Comparison of ENCODE assay signal across 12 mouse cellular contexts in genomic region chr2:105612706-105613105, GRCm38 (mm10). TPM values are rescaled to one million over a fixed set of nuclear protein-coding genes. Genes with fewer than 3 reads are reported as not detected.
DNase-seq lines count a peak whose midpoint lies in the region; ATAC-seq lines count a peak whose summit lies in the region.
"Had no signal": no experiment of that assay in that cellular context is flagged by ENCODE, and none has a peak within 500 bp of the region (broad histone marks: within the 10 kb centered on the region; RNA-seq: fewer than 3 reads in every experiment).

No protein-coding gene starts in this region.

- H3K4me1 ChIP-seq in heart, embryonic 11.5 days (ENCODE audit: control insufficient read depth, insufficient read depth, low read length): peaks cover 4% of the 10 kb centered on the region; the same call in 1 of the 2 replicates
- no peaks in the 10 kb centered on the region for H3K4me1 ChIP-seq in lung, embryonic 16.5 days (replicated peaks; ENCODE audit: control insufficient read depth, insufficient read depth, low read length)
- H3K4me1 ChIP-seq in hindbrain, embryonic 13.5 days (replicated peaks): peaks cover 33% of the 10 kb centered on the region
- H3K4me1 ChIP-seq in neural tube, embryonic 13.5 days (replicated peaks): peaks cover 46% of the 10 kb centered on the region

- 34% methylated on average over 7 of the region's 7 CpGs for WGBS in heart, embryonic 11.5 days (ENCODE audit: insufficient replicate concordance)
- WGBS in lung, embryonic 16.5 days: 41% methylated on average over 7 of the region's 7 CpGs
- 17% methylated on average over 7 of the region's 7 CpGs for WGBS in hindbrain, embryonic 13.5 days
- WGBS in neural tube, embryonic 13.5 days: 9% methylated on average over 7 of the region's 7 CpGs

- no peak overlapping the region for H3K9ac ChIP-seq in heart, embryonic 11.5 days (ENCODE audit: low read depth, low read length)
- no peak overlapping the region for H3K9ac ChIP-seq in lung, embryonic 16.5 days (ENCODE audit: low read length)
- peak overlapping the region; percentile 55; the same call in 1 of the 2 replicates for H3K9ac ChIP-seq in hindbrain, embryonic 13.5 days
- H3K9ac ChIP-seq in neural tube, embryonic 13.5 days: 0 out of 2 replicates have a peak overlapping the region, but pooled peaks have one; percentile 31
- H3K9ac ChIP-seq: liver, postnatal 0 days had no signal

- no peaks in the 10 kb centered on the region for H3K9me3 ChIP-seq in heart, embryonic 11.5 days (replicated peaks; ENCODE audit: control insufficient read depth, low read length)
- H3K9me3 ChIP-seq in lung, embryonic 16.5 days (ENCODE audit: control insufficient read depth, low read length): no peaks in the 10 kb centered on the region
- no peaks in the 10 kb centered on the region for H3K9me3 ChIP-seq in hindbrain, embryonic 13.5 days
- no peaks in the 10 kb centered on the region for H3K9me3 ChIP-seq in neural tube, embryonic 13.5 days

- DNase-seq in heart, postnatal 14 days: no peak
- no peak for DNase-seq in lung, postnatal 10 days
- DNase-seq in right cerebral cortex, postnatal 14 days: no peak
- DNase-seq: liver, postnatal 0 days had no signal

- no peak for ATAC-seq in heart, embryonic 11.5 days (replicated peaks; ENCODE audit: insufficient number of reproducible peaks, low FRiP score, low TSS enrichment)
- no peak for ATAC-seq in lung, embryonic 16.5 days (ENCODE audit: low read depth)
- ATAC-seq in hindbrain, embryonic 13.5 days (ENCODE audit: low FRiP score): no peak
- no peak; the same call in 1 of the 2 replicates for ATAC-seq in neural tube, embryonic 13.5 days (ENCODE audit: low read depth)
- no peak for ATAC-seq in monocyte, adult 5-6 weeks (replicated peaks; ENCODE audit: insufficient number of reproducible peaks, low FRiP score, low TSS enrichment, poor library complexity, severe bottlenecking)
- ATAC-seq: liver, postnatal 0 days; Patski had no signal

- no peak overlapping the region for H3K27ac ChIP-seq in heart, embryonic 11.5 days (ENCODE audit: low read depth, low read length)
- no peak overlapping the region for H3K27ac ChIP-seq in lung, embryonic 16.5 days (ENCODE audit: low read length)
- H3K27ac ChIP-seq in hindbrain, embryonic 13.5 days: no peak overlapping the region
- H3K27ac ChIP-seq in neural tube, embryonic 13.5 days (replicated peaks): peak overlapping the region; percentile 38; the same call in 1 of the 2 replicates

- H3K4me3 ChIP-seq in heart, embryonic 11.5 days (ENCODE audit: low read depth, low read length): no peak overlapping the region
- H3K4me3 ChIP-seq in lung, embryonic 16.5 days (ENCODE audit: low read length): no peak overlapping the region
- H3K4me3 ChIP-seq in hindbrain, embryonic 13.5 days: no peak overlapping the region
- H3K4me3 ChIP-seq in neural tube, embryonic 13.5 days: no peak overlapping the region

- peak overlapping the region; percentile 48 for H3K4me2 ChIP-seq in heart, embryonic 11.5 days
- peak overlapping the region; percentile 19; the same call in 1 of the 2 replicates for H3K4me2 ChIP-seq in lung, embryonic 16.5 days (ENCODE audit: low read depth, low read length)
- peak overlapping the region; percentile 41 for H3K4me2 ChIP-seq in hindbrain, embryonic 13.5 days
- H3K4me2 ChIP-seq in neural tube, embryonic 13.5 days: peak overlapping the region; percentile 44

- H3K27me3 ChIP-seq in heart, embryonic 11.5 days (ENCODE audit: control insufficient read depth, insufficient read depth, low read length): peaks cover 6% of the 10 kb centered on the region
- 0 out of 2 replicates have a peak, but pooled peaks cover 3% of the 10 kb centered on the region for H3K27me3 ChIP-seq in lung, embryonic 16.5 days (ENCODE audit: control insufficient read depth, insufficient read depth, low read depth, low read length)
- peaks cover 66% of the 10 kb centered on the region for H3K27me3 ChIP-seq in hindbrain, embryonic 13.5 days
- peaks cover 60% of the 10 kb centered on the region for H3K27me3 ChIP-seq in neural tube, embryonic 13.5 days
- H3K27me3 ChIP-seq: Patski had no signal

- intact Hi-C loops in heart, postnatal 14 days (cut with DNase I): no loop called here

- no peaks in the 10 kb centered on the region for H3K36me3 ChIP-seq in heart, embryonic 11.5 days (ENCODE audit: control insufficient read depth, insufficient read depth, low read length)
- no peaks in the 10 kb centered on the region for H3K36me3 ChIP-seq in lung, embryonic 16.5 days (ENCODE audit: control insufficient read depth, insufficient read depth, low read length)
- no peaks in the 10 kb centered on the region for H3K36me3 ChIP-seq in hindbrain, embryonic 13.5 days
- no peaks in the 10 kb centered on the region for H3K36me3 ChIP-seq in neural tube, embryonic 13.5 days

RNA-seq across cellular contexts. Expression of gene Pax6, which starts 56.0 kb away (rescaled TPM):
- polyA plus RNA-seq in heart, embryonic 11.5 days (2014; fragmentation: Nextera tagmentation; extraction: Ambion mirVana): 0.37 and 0.82 TPM in 2 replicates
- not detected for total RNA-seq in heart, postnatal 14 days (2021)
- polyA plus RNA-seq in lung, embryonic 16.5 days (2015; fragmentation: Nextera tagmentation; extraction: Ambion mirVana): 0.16 TPM in 1 of 2 replicates, not detected in the other
- polyA plus RNA-seq in hindbrain, embryonic 13.5 days (2015; fragmentation: Nextera tagmentation; extraction: Ambion mirVana): 26.4 and 29.8 TPM in 2 replicates
- polyA plus RNA-seq in neural tube, embryonic 13.5 days (2015; fragmentation: Nextera tagmentation; extraction: Ambion mirVana): 16.0 and 16.7 TPM in 2 replicates
- not detected in 3 replicates for total RNA-seq in monocyte, adult 5-6 weeks (2017)
- total RNA-seq: hematopoietic stem cell, adult 5-6 weeks; neutrophil, adult 5-6 weeks had no signal
- polyA plus RNA-seq: liver, postnatal 0 days; Patski had no signal

Comparison
In these comparisons a context has a peak if more than half of its experiments do, and no peak if none do; other contexts are left out.
1. H3K9ac ChIP-seq: peak in hindbrain, embryonic 13.5 days (single experiment) and neural tube, embryonic 13.5 days (single experiment); none in heart, embryonic 11.5 days (single experiment) and lung, embryonic 16.5 days (single experiment).
2. Peak in every context shown above with its lines, with median percentiles within 50 percentile points of each other: H3K4me2 ChIP-seq.